Mouse (Mus musculus) olfactory bulb, adult 2 months (tissue): ENCODE measurements around the gene Mycbpap.

Source experiments
- CTCF ChIP-seq: fragments of 200-500 bp; IDR thresholded peaks from 2 replicates; pipeline ENCODE4 v1.5.1; 2012; ENCODE audit warnings: low read depth, mild to moderate bottlenecking, low read length, moderate library complexity; ENCODE audit not compliant: insufficient read depth
- POLR2A ChIP-seq: fragments of 200-500 bp; IDR thresholded peaks from 2 replicates; pipeline ENCODE4 v1.6.1; 2012; ENCODE audit warnings: mild to moderate bottlenecking, low read depth, low read length, moderate library complexity; ENCODE audit not compliant: insufficient read depth

DNA sequence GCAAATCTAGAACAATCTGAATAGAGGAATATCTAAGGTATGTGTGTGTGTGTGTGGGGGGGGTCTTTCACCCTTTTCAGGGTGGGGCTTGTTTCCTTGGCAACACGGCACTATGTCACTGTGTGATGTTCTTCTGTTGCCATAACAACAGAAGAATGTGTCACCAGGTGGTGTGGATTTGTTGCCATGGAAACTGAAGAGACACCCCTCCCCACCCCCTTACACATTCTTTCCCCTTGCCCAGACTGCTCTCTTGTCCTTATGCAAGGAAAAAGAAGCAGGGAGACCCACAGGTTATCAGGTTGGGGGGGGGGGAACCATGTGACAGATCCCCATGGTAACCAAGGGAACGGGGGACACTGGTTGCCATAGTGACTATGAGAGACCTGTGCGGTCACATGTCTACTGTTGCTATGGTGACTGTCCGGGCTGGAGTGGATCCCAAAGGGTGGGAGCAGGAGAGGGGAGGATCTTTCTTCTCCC, 52.9 kb downstream of the Mycbpap start:
- TF ChIP-seq CTCF: no peak
- TF ChIP-seq POLR2A: no peak
